Mouse (Mus musculus): Measurements from ENCODE around the gene Tchhl1. TPM values are rescaled to one million over a fixed set of nuclear protein-coding genes. Genes with fewer than 3 reads are reported as not detected.
"Not testable (repeated sequence)": the region's sequence is repeated elsewhere in the genome, so short reads cannot be mapped to it uniquely, and the experiment has no call there.

Gene Tchhl1
- total RNA-seq (2015), result not detected in 2 replicates
- total RNA-seq (2017), result not detected in 2 replicates

DNA sequence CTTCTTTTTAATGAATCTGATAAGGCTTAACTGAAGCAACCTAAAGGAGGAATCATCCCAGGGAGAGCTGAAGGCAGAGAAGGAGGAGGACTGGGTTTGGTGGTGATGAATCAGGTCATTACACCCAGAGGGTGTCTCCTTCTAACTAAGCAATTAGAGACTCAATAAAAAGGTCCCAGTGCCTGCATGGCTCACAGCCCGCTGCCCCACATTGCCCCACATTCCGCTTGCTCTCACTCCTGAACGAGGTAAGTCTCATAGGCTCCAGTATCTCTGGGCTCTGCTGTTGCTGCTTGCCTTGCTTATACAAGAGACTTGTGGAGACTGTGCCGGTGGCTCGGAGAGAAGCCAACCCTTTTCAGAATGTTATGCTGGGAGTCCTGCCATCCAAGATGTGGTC lies at the start of gene Tchhl1:
TSS of gene Tchhl1 (plus strand) at position 194 of the 400 bp plus-strand sequence.
- no peak for ATAC-seq (replicated peaks; ENCODE audit: poor library complexity)

GRCm38 (mm10) chr3:93431673-93432072 lies 36.9 kb upstream of the Tchhl1 start:
- ATAC-seq (replicated peaks; ENCODE audit: poor library complexity), result no peak

DNA sequence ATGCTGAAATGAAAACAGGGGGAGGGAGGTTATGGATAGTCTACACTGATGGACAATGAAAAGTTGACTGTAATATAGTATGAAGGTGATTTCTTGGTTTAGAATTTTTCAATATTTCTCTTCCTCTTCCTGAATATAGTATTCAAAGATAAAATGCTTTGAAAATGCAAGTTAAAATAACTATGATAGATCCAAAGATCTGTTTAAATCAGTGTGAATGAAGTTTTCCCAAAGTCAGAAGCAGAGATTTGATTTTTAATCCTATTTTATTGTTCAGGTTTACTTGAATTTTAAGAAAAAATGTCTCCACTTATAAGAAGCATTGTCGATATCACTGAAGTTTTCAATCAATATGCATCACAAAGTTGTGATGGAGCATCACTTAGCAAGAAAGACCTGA lies 26.5 kb upstream of the Tchhl1 start, which contains the start of gene Tchh:
TSS of gene Tchh (plus strand) at position 301 of the 400 bp plus-strand sequence.
- ATAC-seq (replicated peaks; ENCODE audit: poor library complexity), result no peak

GRCm38 (mm10) chr3:93443501-93444101 lies 25.0 kb upstream of the Tchhl1 start:
- peak; percentile 68 for ATAC-seq (replicated peaks; ENCODE audit: poor library complexity)

DNA sequence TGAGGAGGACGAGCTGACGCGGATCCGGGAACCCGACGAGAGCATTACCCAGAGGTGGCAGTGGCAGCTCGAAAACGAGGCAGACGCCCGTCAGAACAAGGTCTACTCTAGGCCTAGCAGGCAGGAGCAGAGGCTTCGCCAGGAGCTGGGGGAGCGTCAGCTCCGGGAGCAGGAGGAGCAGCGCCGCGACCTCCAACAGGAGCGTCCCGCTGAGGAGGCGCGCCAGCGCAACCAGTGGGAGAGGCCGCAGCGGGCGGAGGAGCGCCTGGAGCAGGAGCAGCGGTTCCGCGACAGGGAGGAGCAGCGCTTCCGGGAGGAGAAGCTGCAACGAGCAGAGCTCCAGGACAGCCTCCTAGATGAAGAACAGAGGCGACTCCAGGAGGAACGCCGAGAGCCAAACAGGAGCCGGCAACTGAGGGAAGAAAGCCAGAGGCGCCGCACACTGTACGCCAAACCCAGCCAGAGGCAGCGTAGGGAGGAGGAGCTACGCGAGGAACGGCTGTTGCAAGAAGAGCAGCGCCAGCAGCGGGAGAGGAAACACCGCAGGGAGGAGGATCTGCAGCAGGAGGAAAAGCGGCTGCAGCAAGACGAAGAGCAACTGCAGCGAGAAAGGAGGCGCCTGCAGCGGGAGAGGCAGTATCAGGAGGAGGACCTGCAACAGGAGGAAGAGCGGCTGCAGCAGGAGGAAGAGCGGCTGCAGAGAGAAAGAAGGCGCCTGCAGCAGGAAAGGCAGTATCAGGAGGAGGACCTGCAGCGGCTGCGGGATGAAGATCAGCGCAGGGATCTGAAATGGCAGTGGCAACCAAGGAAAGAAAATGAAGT lies 24.0 kb upstream of the Tchhl1 start:
- peak; percentile 70 for ATAC-seq (replicated peaks; ENCODE audit: poor library complexity)

DNA sequence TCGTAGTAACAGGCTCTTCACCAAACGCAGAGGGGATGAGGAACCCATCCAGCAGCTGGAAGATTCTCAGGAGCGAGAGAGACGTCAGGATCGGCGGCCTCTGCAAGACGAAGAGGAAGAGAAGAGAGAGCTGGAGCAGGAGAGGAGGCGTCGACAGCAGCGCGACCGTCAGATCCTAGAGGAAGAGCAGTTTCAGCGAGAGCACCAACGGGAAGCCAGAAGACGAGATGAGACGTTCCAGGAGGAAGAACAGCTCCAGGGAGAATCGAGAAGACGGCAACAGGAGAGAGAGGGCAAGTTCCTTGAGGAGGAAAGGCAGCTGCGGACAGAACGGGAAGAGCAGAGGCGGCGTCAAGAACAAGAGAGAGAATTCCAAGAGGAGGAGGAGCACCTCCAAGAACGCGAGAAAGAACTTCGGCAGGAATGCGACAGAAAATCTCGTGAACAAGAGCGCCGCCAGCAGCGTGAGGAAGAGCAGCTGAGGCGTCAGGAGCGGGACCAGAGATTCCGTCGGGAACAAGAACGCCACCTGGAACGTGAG lies 23.3 kb upstream of the Tchhl1 start:
- ATAC-seq (replicated peaks; ENCODE audit: poor library complexity), result no peak

DNA sequence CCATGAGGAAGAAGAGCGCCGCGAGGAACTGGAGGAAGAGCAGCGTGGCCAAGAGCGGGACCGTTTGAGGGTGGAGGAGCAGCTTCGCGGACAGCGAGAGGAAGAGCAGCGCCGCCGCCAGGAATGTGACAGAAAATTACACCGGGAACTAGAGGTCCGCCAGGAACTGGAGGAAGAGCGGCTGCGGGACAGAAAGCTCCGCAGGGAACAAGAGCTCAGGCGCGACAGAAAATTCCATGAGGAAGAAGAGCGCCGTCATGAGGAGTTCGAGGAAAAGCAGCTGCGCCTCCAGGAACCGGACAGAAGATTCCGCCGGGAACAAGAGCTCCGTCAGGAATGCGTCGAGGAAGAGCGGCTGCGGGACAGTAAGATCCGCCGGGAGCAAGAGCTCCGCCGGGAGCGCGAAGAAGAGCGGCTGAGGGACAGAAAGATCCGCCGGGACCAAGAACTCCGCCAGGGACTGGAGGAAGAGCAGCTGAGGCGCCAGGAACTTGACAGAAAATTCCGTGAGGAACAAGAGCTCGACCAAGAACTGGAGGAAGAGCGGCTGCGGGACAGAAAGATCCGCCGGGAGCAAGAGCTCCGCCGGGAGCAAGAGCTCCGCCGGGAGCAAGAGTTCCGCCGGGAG lies 22.3 kb upstream of the Tchhl1 start:
- ATAC-seq (replicated peaks; ENCODE audit: poor library complexity), result no peak

GRCm38 (mm10) chr3:93446756-93447137 lies 21.8 kb upstream of the Tchhl1 start:
- ATAC-seq (replicated peaks; ENCODE audit: poor library complexity), result not testable (repeated sequence)

- ATAC-seq (replicated peaks; ENCODE audit: poor library complexity), result peak; percentile 44
These were observed 21.3 kb upstream of the Tchhl1 start for GRCm38 (mm10) chr3:93447138-93447841.

- ATAC-seq (replicated peaks; ENCODE audit: poor library complexity), result no peak
These were observed 2.0 kb upstream of the Tchhl1 start for GRCm38 (mm10) chr3:93466556-93466955.

DNA sequence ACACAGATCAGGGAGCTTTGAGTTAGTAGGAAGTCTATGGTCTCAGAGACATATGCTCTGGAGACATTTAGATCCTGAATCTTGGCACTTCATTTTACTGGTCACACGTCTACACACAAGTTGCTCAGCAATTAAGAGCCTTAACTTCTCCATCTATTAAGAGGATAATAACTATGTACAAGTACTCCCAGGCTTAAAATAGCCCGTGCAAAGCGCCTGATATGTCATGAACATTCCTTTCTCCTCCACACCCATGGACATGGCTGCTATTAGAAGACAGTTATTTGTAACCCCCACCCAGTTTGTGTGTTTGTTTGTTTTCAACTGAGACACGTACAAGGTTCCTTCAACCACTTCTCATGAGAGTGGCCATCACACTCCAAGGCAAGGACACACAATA lies 1.4 kb upstream of the Tchhl1 start:
- no peak for ATAC-seq (replicated peaks; ENCODE audit: poor library complexity)

- ATAC-seq (replicated peaks; ENCODE audit: poor library complexity), result peak; percentile 72
These were observed 1.1 kb downstream of the Tchhl1 start for GRCm38 (mm10) chr3:93469629-93470028.

DNA sequence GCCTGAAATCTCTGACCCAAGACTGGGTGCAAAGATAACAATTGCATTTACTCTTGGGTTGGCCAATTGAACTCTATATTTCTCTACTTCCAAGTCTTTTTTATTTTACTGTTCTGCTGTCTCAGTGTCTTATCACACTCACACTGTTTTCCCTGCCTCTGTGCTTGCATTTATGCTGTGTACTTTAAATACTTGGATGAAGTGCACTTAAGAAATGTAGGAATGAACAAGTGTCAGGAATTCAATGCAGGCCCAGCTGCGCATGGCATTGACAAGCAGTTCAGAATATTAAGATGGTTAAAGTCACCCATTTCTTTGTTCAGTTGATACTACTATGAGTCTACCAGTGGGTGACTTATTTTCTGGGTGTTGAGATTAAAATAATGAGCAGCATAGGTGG lies 11.5 kb downstream of the Tchhl1 start:
- ATAC-seq (replicated peaks; ENCODE audit: poor library complexity), result no peak

GRCm38 (mm10) chr3:93481982-93482616 lies 13.5 kb downstream of the Tchhl1 start:
- ATAC-seq (replicated peaks; ENCODE audit: poor library complexity), result no peak

DNA sequence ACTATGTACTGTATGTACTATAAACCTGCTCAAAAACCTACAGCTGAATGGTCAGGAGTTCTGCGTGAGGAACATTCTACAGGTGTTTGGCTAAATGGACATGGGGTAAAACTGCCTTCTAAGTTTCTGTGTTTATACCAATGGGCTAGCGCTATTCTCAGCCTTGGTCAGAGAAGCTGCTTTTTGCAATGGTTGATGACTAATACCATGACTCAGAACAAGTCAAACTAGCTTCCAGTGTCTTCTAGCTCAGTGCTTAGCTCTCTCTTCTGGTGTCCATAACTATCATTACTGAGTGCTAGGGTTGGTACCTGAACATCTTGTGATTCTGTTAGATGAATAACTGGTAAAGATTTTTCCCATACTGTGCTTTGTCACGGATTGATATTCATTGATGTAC lies 17.1 kb downstream of the Tchhl1 start:
- no peak for ATAC-seq (replicated peaks; ENCODE audit: poor library complexity)

GRCm38 (mm10) chr3:93488541-93488940 lies 20.0 kb downstream of the Tchhl1 start:
- no peak for ATAC-seq (replicated peaks; ENCODE audit: poor library complexity)

DNA sequence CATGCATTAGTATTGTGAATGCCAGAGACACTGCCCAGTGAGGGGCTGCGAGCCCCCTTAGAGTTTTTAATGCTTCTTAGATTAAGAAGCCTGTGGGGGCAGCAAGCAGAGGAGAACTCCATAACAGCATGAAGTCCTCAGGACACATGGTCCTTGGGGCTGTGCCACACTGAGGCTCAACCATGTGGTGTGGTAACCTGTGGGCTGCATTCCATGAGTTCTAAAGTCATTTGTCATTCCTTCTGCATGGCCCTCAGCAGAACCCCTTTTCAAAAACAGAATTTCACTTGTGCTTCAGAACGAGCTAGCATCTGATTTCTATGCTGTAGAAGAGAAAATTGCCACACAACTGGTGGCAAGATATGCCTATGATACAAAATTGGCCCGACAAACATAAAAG lies 23.6 kb downstream of the Tchhl1 start:
- ATAC-seq (replicated peaks; ENCODE audit: poor library complexity), result no peak

GRCm38 (mm10) chr3:93493992-93494391 lies 25.4 kb downstream of the Tchhl1 start:
- ATAC-seq (replicated peaks; ENCODE audit: poor library complexity), result peak; percentile 99

GRCm38 (mm10) chr3:93494774-93495173 lies 26.2 kb downstream of the Tchhl1 start:
- not testable (repeated sequence) for ATAC-seq (replicated peaks; ENCODE audit: poor library complexity)

DNA sequence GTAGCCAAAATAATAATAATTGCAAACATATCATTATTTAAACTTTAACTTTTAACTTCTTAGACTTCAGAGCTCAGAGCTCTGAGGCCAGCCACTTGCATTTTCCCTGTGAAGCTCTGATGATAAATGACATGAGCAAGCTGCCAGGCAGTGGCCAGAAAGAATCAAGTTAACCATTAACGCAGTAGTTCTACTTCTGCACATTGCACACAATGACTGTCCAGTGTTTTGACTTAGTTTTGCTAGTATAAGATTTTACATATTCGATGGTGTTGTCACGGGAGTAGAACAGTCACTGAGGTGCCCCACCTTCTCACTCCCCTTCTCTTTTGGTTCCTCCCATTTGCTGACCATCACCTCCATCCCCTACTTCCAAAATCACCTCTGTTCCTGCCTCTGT lies 28.6 kb downstream of the Tchhl1 start:
- no peak for ATAC-seq (replicated peaks; ENCODE audit: poor library complexity)

Measured in megakaryocyte progenitor cell, adult 5-6 weeks (primary cell).